In the genomic region with DNA sequence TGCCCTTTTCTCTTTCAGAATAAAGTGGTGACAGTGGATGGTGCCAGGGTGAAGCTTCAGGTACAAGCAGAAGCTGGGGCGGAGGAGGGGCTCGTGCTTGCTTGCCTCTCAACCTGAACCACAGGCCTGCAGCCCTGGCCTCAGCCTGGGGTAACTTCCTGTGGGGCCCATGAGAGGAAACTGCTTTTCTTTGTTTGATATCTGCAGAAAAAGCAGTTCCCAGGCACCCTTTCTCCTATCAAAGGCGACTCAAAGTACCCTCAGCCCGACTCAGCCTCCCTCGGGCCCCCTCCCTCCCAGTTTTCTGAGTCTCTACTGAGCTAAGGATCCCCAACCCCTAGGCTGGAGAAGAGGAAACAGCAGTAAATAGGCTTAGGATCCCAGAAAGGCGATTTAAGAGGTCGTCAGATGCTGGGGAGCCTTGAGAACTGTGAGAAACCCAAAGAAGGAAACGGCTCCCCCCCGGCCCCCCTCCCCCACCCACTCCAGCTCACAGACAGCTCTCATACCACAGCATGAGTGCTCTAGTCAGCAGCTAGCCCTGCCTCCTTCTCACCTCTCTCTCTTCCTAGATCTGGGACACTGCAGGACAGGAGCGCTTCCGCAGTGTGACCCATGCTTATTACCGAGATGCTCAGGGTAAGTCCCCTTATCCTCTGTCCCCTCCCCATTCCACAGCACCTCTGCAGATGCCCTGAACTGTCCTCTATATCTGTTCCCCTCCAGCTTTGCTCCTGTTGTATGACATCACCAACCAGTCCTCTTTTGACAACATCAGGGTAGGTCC, we compare ENCODE assay signal across 7 mouse cellular contexts. TPM values are rescaled to one million over a fixed set of nuclear protein-coding genes. Genes with fewer than 3 reads are reported as not detected.
DNase-seq lines count a peak whose midpoint lies in the region; ATAC-seq and TF ChIP-seq lines count a peak whose summit lies in the region.

No protein-coding gene starts in this region.

- H3K4me1 ChIP-seq in kidney, embryonic 16.5 days (ENCODE audit: insufficient read depth, low read length) = peaks cover 23% of the 10 kb centered on the region
- H3K4me1 ChIP-seq in embryonic facial prominence, embryonic 10.5 days = peaks cover 64% of the 10 kb centered on the region
- peaks cover 72% of the 10 kb centered on the region for H3K4me1 ChIP-seq in liver, embryonic 12.5 days
- peaks cover 80% of the 10 kb centered on the region for H3K4me1 ChIP-seq in thymus, adult 2 months (replicated peaks; ENCODE audit: control insufficient read depth, insufficient read depth, low read length)

- WGBS in kidney, embryonic 16.5 days = 26% methylated on average over 12 of the region's 12 CpGs
- WGBS in embryonic facial prominence, embryonic 10.5 days = 31% methylated on average over 12 of the region's 12 CpGs
- 8% methylated on average over 12 of the region's 12 CpGs for WGBS in liver, embryonic 12.5 days (ENCODE audit: insufficient replicate concordance)
- whole genome bisulfite sequencing in thymus, adult 2 months = 2% methylated on average over 12 of the region's 12 CpGs

- H3K27me3 ChIP-seq in kidney, embryonic 16.5 days (ENCODE audit: insufficient read depth, low read length) = peaks cover 11% of the 10 kb centered on the region
- peaks cover 88% of the 10 kb centered on the region for H3K27me3 ChIP-seq in embryonic facial prominence, embryonic 10.5 days (replicated peaks; ENCODE audit: low read depth, poor library complexity, severe bottlenecking)
- peaks cover 34% of the 10 kb centered on the region for H3K27me3 ChIP-seq in liver, embryonic 12.5 days (replicated peaks)
- no peaks in the 10 kb centered on the region for H3K27me3 ChIP-seq in thymus, adult 2 months (ENCODE audit: control insufficient read depth, insufficient read depth, low read length)

- H3K9me3 ChIP-seq in kidney, embryonic 16.5 days (ENCODE audit: low read length) = 0 out of 2 replicates have a peak, but pooled peaks cover 2% of the 10 kb centered on the region
- H3K9me3 ChIP-seq in embryonic facial prominence, embryonic 10.5 days = 0 out of 2 replicates have a peak, but pooled peaks cover 4% of the 10 kb centered on the region
- no peaks in the 10 kb centered on the region for H3K9me3 ChIP-seq in liver, embryonic 12.5 days (replicated peaks)

- no peak for ATAC-seq in kidney, embryonic 16.5 days (ENCODE audit: low FRiP score, low TSS enrichment)
- no peak for ATAC-seq in liver, embryonic 12.5 days

- H3K27ac ChIP-seq in kidney, embryonic 16.5 days (ENCODE audit: low read length) = peak overlapping the region; percentile 70
- peak overlapping the region; percentile 70 for H3K27ac ChIP-seq in embryonic facial prominence, embryonic 10.5 days (replicated peaks)
- H3K27ac ChIP-seq in liver, embryonic 12.5 days = peak overlapping the region; percentile 65
- H3K27ac ChIP-seq in thymus, adult 2 months (ENCODE audit: control insufficient read depth, insufficient read depth, low read length) = peak overlapping the region; percentile 91

- no peak for TF ChIP-seq CTCF in thymus, adult 2 months (IDR thresholded peaks at IDR 0.05; ENCODE audit: borderline replicate concordance, control insufficient read depth, extremely low read depth, insufficient read depth, low read length, poor library complexity)

- H3K9ac ChIP-seq in kidney, embryonic 16.5 days (replicated peaks; ENCODE audit: low read length) = peak overlapping the region; percentile 59
- no peak overlapping the region for H3K9ac ChIP-seq in liver, embryonic 12.5 days

- no peak overlapping the region for H3K4me3 ChIP-seq in kidney, embryonic 16.5 days (ENCODE audit: low read length)
- 0 out of 2 replicates have a peak overlapping the region, but pooled peaks have one; percentile 11 for H3K4me3 ChIP-seq in embryonic facial prominence, embryonic 10.5 days
- H3K4me3 ChIP-seq in liver, embryonic 12.5 days = no peak overlapping the region
- peak overlapping the region; percentile 15 for H3K4me3 ChIP-seq in thymus, adult 2 months (ENCODE audit: control insufficient read depth, insufficient read depth, low read length)

- no peak for DNase-seq in kidney, postnatal 14 days
- DNase-seq in embryonic facial prominence, embryonic 10.5 days (ENCODE audit: low spot score) = no peak
- peak; percentile 85 for DNase-seq in thymus, adult 2 months
- DNase-seq in right cerebral cortex, adult 18-20 months = no peak
- no peak for DNase-seq in urinary bladder, postnatal 25 days (ENCODE audit: low spot score)

- H3K36me3 ChIP-seq in kidney, embryonic 16.5 days (ENCODE audit: insufficient read depth, low read length) = no peaks in the 10 kb centered on the region
- no peaks in the 10 kb centered on the region for H3K36me3 ChIP-seq in embryonic facial prominence, embryonic 10.5 days (replicated peaks)
- no peaks in the 10 kb centered on the region for H3K36me3 ChIP-seq in liver, embryonic 12.5 days
- no peaks in the 10 kb centered on the region for H3K36me3 ChIP-seq in thymus, adult 2 months (ENCODE audit: control insufficient read depth, insufficient read depth, low read length)

- H3K4me2 ChIP-seq in kidney, embryonic 16.5 days (replicated peaks; ENCODE audit: low read depth, low read length) = 0 out of 2 replicates have a peak overlapping the region, but pooled peaks have one; percentile 4
- peak overlapping the region; percentile 28; the same call in 1 of the 2 replicates for H3K4me2 ChIP-seq in liver, embryonic 12.5 days

- 0 out of 2 replicates have a peak, but pooled peaks have one; percentile 5 for TF ChIP-seq POLR2A in thymus, adult 2 months (IDR thresholded peaks at IDR 0.05; ENCODE audit: control insufficient read depth, extremely low read depth, insufficient read depth, low read length, poor library complexity)

RNA-seq across cellular contexts. Expression of gene Slc9a3r1, which starts 5.0 kb away (rescaled TPM):
- polyA plus RNA-seq in kidney, embryonic 16.5 days (2015; fragmentation: Nextera tagmentation; extraction: Ambion mirVana) = 165 and 170 TPM in 2 replicates
- 39.2 and 42.5 TPM in 2 replicates for polyA plus RNA-seq in embryonic facial prominence, embryonic 10.5 days (2016; fragmentation: Nextera tagmentation; extraction: Ambion mirVana)
- 74.5 and 75.7 TPM in 2 replicates for polyA plus RNA-seq in liver, embryonic 12.5 days (2016; fragmentation: Nextera tagmentation; extraction: Ambion mirVana)
- polyA plus RNA-seq in thymus, adult 2 months (2012; rRNA removed) = 202 and 207 TPM in 2 replicates

RNA-seq across cellular contexts. Expression of gene Cd300lf, which starts 24.3 kb away (rescaled TPM):
- polyA plus RNA-seq in kidney, embryonic 16.5 days (2015; fragmentation: Nextera tagmentation; extraction: Ambion mirVana) = 0.52 and 0.53 TPM in 2 replicates
- polyA plus RNA-seq in embryonic facial prominence, embryonic 10.5 days (2016; fragmentation: Nextera tagmentation; extraction: Ambion mirVana) = 0.19 TPM in 1 of 2 replicates, not detected in the other
- 0.90 and 1.3 TPM in 2 replicates for polyA plus RNA-seq in liver, embryonic 12.5 days (2016; fragmentation: Nextera tagmentation; extraction: Ambion mirVana)
- polyA plus RNA-seq in thymus, adult 2 months (2012; rRNA removed) = 8.4 and 10.4 TPM in 2 replicates

RNA-seq across cellular contexts. Expression of gene Tmem104, which starts 29.2 kb away (rescaled TPM):
- 11.7 and 13.8 TPM in 2 replicates for polyA plus RNA-seq in kidney, embryonic 16.5 days (2015; fragmentation: Nextera tagmentation; extraction: Ambion mirVana)
- 10.1 and 10.3 TPM in 2 replicates for polyA plus RNA-seq in embryonic facial prominence, embryonic 10.5 days (2016; fragmentation: Nextera tagmentation; extraction: Ambion mirVana)
- 7.5 and 8.1 TPM in 2 replicates for polyA plus RNA-seq in liver, embryonic 12.5 days (2016; fragmentation: Nextera tagmentation; extraction: Ambion mirVana)
- 24.1 and 26.8 TPM in 2 replicates for polyA plus RNA-seq in thymus, adult 2 months (2012; rRNA removed)

RNA-seq across cellular contexts. Expression of gene Nat9, which starts 29.5 kb away (rescaled TPM):
- 28.0 and 29.7 TPM in 2 replicates for polyA plus RNA-seq in kidney, embryonic 16.5 days (2015; fragmentation: Nextera tagmentation; extraction: Ambion mirVana)
- polyA plus RNA-seq in embryonic facial prominence, embryonic 10.5 days (2016; fragmentation: Nextera tagmentation; extraction: Ambion mirVana) = 18.2 and 18.4 TPM in 2 replicates
- polyA plus RNA-seq in liver, embryonic 12.5 days (2016; fragmentation: Nextera tagmentation; extraction: Ambion mirVana) = 12.8 and 12.9 TPM in 2 replicates
- polyA plus RNA-seq in thymus, adult 2 months (2012; rRNA removed) = 9.8 and 11.8 TPM in 2 replicates

Comparison
In these comparisons a context has a peak if more than half of its experiments do, and no peak if none do; other contexts are left out.
1. H3K4me3 ChIP-seq: peak in embryonic facial prominence, embryonic 10.5 days (single experiment) and thymus, adult 2 months (single experiment); none in kidney, embryonic 16.5 days (single experiment) and liver, embryonic 12.5 days (single experiment).
2. Peak in every context shown above with its lines, with median percentiles within 50 percentile points of each other: H3K27ac ChIP-seq.